Comparison of ENCODE assay signal across 9 mouse cellular contexts in genomic region chr5:36597653-36598052, GRCm38 (mm10). TPM values are rescaled to one million over a fixed set of nuclear protein-coding genes. Genes with fewer than 3 reads are reported as not detected.
DNase-seq lines count a peak whose midpoint lies in the region; ATAC-seq and TF ChIP-seq lines count a peak whose summit lies in the region.
"Had no signal": no experiment of that assay in that cellular context is flagged by ENCODE, and none has a peak within 500 bp of the region (broad histone marks: within the 10 kb centered on the region; RNA-seq: fewer than 3 reads in every experiment).

No protein-coding gene starts in this region.

- no peak overlapping the region for H3K27ac ChIP-seq in kidney, adult 2 months (ENCODE audit: insufficient read depth, low read depth, low read length)
- H3K27ac ChIP-seq in liver, embryonic 13.5 days, result no peak overlapping the region
- H3K27ac ChIP-seq: heart, embryonic 15.5 days had no signal

- TF ChIP-seq CTCF in kidney, adult 2 months (conservative IDR thresholded peaks at IDR 0.05; ENCODE audit: insufficient read depth, insufficient read length, low read depth, low read length), result peak; percentile 50
- TF ChIP-seq CTCF in brain, embryonic 14.5 days (IDR thresholded peaks at IDR 0.05; ENCODE audit: borderline replicate concordance, extremely low read depth, insufficient read depth, insufficient read length), result peak; percentile 19; the same call in 1 of the 2 replicates

- H3K9me3 ChIP-seq in liver, embryonic 13.5 days (replicated peaks), result no peaks in the 10 kb centered on the region
- H3K9me3 ChIP-seq: heart, embryonic 15.5 days had no signal

- no peak overlapping the region for H3K9ac ChIP-seq in liver, embryonic 13.5 days
- H3K9ac ChIP-seq: heart, embryonic 15.5 days had no signal

- no peak overlapping the region for H3K4me2 ChIP-seq in liver, embryonic 13.5 days
- H3K4me2 ChIP-seq: heart, embryonic 15.5 days had no signal

- no peaks in the 10 kb centered on the region for H3K27me3 ChIP-seq in kidney, adult 2 months (replicated peaks; ENCODE audit: control insufficient read depth, insufficient read depth, low read length)
- no peaks in the 10 kb centered on the region; the same call in 1 of the 2 replicates for H3K27me3 ChIP-seq in liver, embryonic 13.5 days
- H3K27me3 ChIP-seq: heart, embryonic 15.5 days had no signal

- TF ChIP-seq POLR2A in kidney, adult 2 months (IDR thresholded peaks at IDR 0.05; ENCODE audit: low read depth, low read length), result no peak
- no peak for TF ChIP-seq POLR2A in brain, embryonic 14.5 days (IDR thresholded peaks at IDR 0.05; ENCODE audit: borderline replicate concordance, extremely low read depth, insufficient read depth, insufficient read length, poor library complexity, severe bottlenecking)

- peak; percentile 42 for DNase-seq in adrenal gland, postnatal 25 days
- DNase-seq in adrenal gland, adult 8-10 months, result no peak
- peak; percentile 46 for DNase-seq in kidney, adult 2 months
- no peak for DNase-seq in kidney, adult 8-10 months
- peak; percentile 20 for DNase-seq in brain, embryonic 14.5 days (ENCODE audit: low read depth)
- DNase-seq in liver, embryonic 13.5 days, result no peak
- no peak for DNase-seq in spleen, postnatal 10 days (ENCODE audit: low spot score in 2 of 2)
- no peak for DNase-seq in ovary, postnatal 10 days (ENCODE audit: low spot score)

- peak; percentile 26 for ATAC-seq in liver, embryonic 13.5 days (ENCODE audit: low read depth)

- peaks cover 3% of the 10 kb centered on the region; the same call in 1 of the 2 replicates for H3K4me1 ChIP-seq in kidney, adult 2 months (ENCODE audit: control insufficient read depth, insufficient read depth, low read length)
- H3K4me1 ChIP-seq in liver, embryonic 13.5 days (replicated peaks), result peaks cover 16% of the 10 kb centered on the region
- H3K4me1 ChIP-seq: heart, embryonic 15.5 days had no signal

- 37% methylated on average over 4 of the region's 4 CpGs for WGBS in kidney, adult 2 months
- 7% methylated on average over 4 of the region's 4 CpGs for WGBS in liver, embryonic 13.5 days (ENCODE audit: insufficient replicate concordance)

- no peak overlapping the region for H3K4me3 ChIP-seq in kidney, adult 2 months (ENCODE audit: insufficient read depth, low read depth, low read length)
- no peak overlapping the region for H3K4me3 ChIP-seq in liver, embryonic 13.5 days (replicated peaks)
- H3K4me3 ChIP-seq: heart, embryonic 15.5 days had no signal

- H3K36me3 ChIP-seq in kidney, adult 2 months (ENCODE audit: control insufficient read depth, insufficient read depth, low read length), result peaks cover 1% of the 10 kb centered on the region; the same call in 1 of the 2 replicates
- H3K36me3 ChIP-seq in liver, embryonic 13.5 days, result peaks cover 39% of the 10 kb centered on the region

RNA-seq across cellular contexts. Expression of gene Tbc1d14, which starts 4.6 kb away (rescaled TPM):
- 31.5 and 42.4 TPM in 2 replicates for total RNA-seq in adrenal gland, postnatal 25 days (2021)
- total RNA-seq in adrenal gland, adult 8-10 months (2022), result 10 to 100 TPM; 46.1 to 55.5 (median 53.4) TPM
- polyA plus RNA-seq in kidney, adult 2 months (2012; rRNA removed), result 45.2 and 50.0 TPM in 2 replicates
- 90.2 and 106 TPM in 2 replicates for polyA plus RNA-seq in brain, embryonic 14.5 days (2012; rRNA removed)
- 9.4 and 10.9 TPM in 2 replicates for polyA plus RNA-seq in liver, embryonic 13.5 days (2015; fragmentation: Nextera tagmentation; extraction: Ambion mirVana)

Comparison
In these comparisons a context has a peak if more than half of its experiments do, and no peak if none do; other contexts are left out.
1. DNase-seq: peak in adrenal gland, postnatal 25 days (single experiment), kidney, adult 2 months (single experiment) and brain, embryonic 14.5 days (single experiment); none in adrenal gland, adult 8-10 months (single experiment), kidney, adult 8-10 months (0 of 2), liver, embryonic 13.5 days (single experiment), spleen, postnatal 10 days (0 of 2) and ovary, postnatal 10 days (single experiment).